Mouse (Mus musculus): ENCODE data around the gene Dis3l2. TPM values are rescaled to one million over a fixed set of nuclear protein-coding genes. Genes with fewer than 3 reads are reported as not detected.

The Dis3l2 gene
- total RNA-seq (2012; rRNA removed): 9.6 and 13.4 TPM in 2 replicates

GRCm38 (mm10) chr1:86703300-86703964 is at the start of gene Dis3l2:
TSS of gene Dis3l2 (plus strand) at chr1:86703808.
- H3K27ac ChIP-seq (ENCODE audit: insufficient read depth, low read depth, low read length, poor library complexity, severe bottlenecking): peak within 1 kb of the TSS; percentile 19; the same call in 1 of the 2 replicates
- peak within 1 kb of the TSS; percentile 93 for H3K9ac ChIP-seq (ENCODE audit: insufficient read depth, low read depth, low read length, poor library complexity, severe bottlenecking)
- peak; percentile 69 for DNase-seq (ENCODE audit: low read depth, low spot score)
- in situ Hi-C loops (cut with MboI; ENCODE audit: low sequenced_read_pairs in 2 of 2, unreplicated experiment in 2 of 2): no loop called here
- H3K9me3 ChIP-seq (ENCODE audit: control insufficient read depth, insufficient read depth, low read depth, low read length): no peaks in the 10 kb centered on the region
- H3K36me3 ChIP-seq (ENCODE audit: control insufficient read depth, insufficient read depth, low read length, poor library complexity, severe bottlenecking): no peaks in the 10 kb centered on the region
- H3K4me3 ChIP-seq (ENCODE audit: insufficient read depth in 1 of 2, low read depth in 1 of 2, low read length in 2 of 2, poor library complexity in 1 of 2, severe bottlenecking in 1 of 2): peak within 1 kb of the TSS; percentile 89 to 91
- TF ChIP-seq CHD2 (IDR thresholded peaks at IDR 0.05; ENCODE audit: low read depth, low read length) (peak; percentile 83; the same call in 1 of the 2 replicates), MAFK (IDR thresholded peaks at IDR 0.05; ENCODE audit: insufficient read depth, low read depth, low read length) (no peak), HCFC1 (IDR thresholded peaks at IDR 0.05; ENCODE audit: borderline replicate concordance, insufficient read depth, low read length) (peak; percentile 80), ZC3H11A (IDR thresholded peaks at IDR 0.05; ENCODE audit: borderline replicate concordance, low read depth, low read length) (no peak), ZNF384 (IDR thresholded peaks at IDR 0.05; ENCODE audit: low read depth, low read length) (no peak)
- peaks cover 0 to 4% of the 10 kb centered on the region in 2 experiments; a peak in 2 of 4 replicates for H3K4me1 ChIP-seq (ENCODE audit: control insufficient read depth in 2 of 2, insufficient read depth in 2 of 2, low read length in 2 of 2, poor library complexity in 1 of 2)

GRCm38 (mm10) chr1:86657071-86657470 is 46.5 kb upstream of the Dis3l2 start:
- Histone ChIP-seq H3K27ac (ENCODE audit: insufficient read depth, low read depth, low read length, poor library complexity, severe bottlenecking) (no peak overlapping the region), H3K36me3 (ENCODE audit: control insufficient read depth, insufficient read depth, low read length, poor library complexity, severe bottlenecking) (no peaks in the 10 kb centered on the region), H3K9ac (ENCODE audit: insufficient read depth, low read depth, low read length, poor library complexity, severe bottlenecking) (no peak overlapping the region), H3K4me1 (ENCODE audit: control insufficient read depth in 2 of 2, insufficient read depth in 2 of 2, low read length in 2 of 2, poor library complexity in 1 of 2) (peaks cover 3 to 6% of the 10 kb centered on the region in 2 experiments; a peak in 3 of 4 replicates), H3K4me3 (ENCODE audit: insufficient read depth in 1 of 2, low read depth in 1 of 2, low read length in 2 of 2, poor library complexity in 1 of 2, severe bottlenecking in 1 of 2) (no peak overlapping the region), H3K9me3 (ENCODE audit: control insufficient read depth, insufficient read depth, low read depth, low read length) (no peaks in the 10 kb centered on the region)
- no peak for DNase-seq (ENCODE audit: low read depth, low spot score)
- in situ Hi-C loops (cut with MboI; ENCODE audit: low sequenced_read_pairs in 2 of 2, unreplicated experiment in 2 of 2): no loop called here
- TF ChIP-seq ZC3H11A (IDR thresholded peaks at IDR 0.05; ENCODE audit: borderline replicate concordance, low read depth, low read length): no peak

DNA sequence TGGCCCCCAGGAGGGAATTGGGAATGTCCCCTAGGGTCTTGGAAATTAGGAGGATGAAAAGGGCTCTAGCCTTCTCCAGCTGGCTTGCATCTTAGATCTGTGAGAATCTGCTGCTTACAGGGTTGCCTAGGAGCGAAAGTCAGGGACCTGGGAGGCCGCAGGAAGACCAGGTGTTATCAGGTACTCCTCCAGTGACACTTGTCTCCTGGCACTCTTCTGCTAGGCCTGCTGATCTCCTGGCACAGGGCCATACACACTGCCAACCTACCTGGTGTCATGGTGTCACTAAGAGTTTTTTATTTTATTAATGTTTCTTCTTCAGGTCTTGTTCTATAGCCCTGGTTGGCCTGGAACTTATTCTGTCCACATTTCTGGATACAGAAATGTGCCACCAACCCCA is 38.5 kb upstream of the Dis3l2 start:
- no peak overlapping the region for H3K4me3 ChIP-seq (ENCODE audit: insufficient read depth in 1 of 2, low read depth in 1 of 2, low read length in 2 of 2, poor library complexity in 1 of 2, severe bottlenecking in 1 of 2)
- H3K9ac ChIP-seq (ENCODE audit: insufficient read depth, low read depth, low read length, poor library complexity, severe bottlenecking): no peak overlapping the region
- no peak for DNase-seq (ENCODE audit: low read depth, low spot score)
- no peaks in the 10 kb centered on the region for H3K36me3 ChIP-seq (ENCODE audit: control insufficient read depth, insufficient read depth, low read length, poor library complexity, severe bottlenecking)
- no peaks in the 10 kb centered on the region for H3K4me1 ChIP-seq (ENCODE audit: control insufficient read depth in 2 of 2, insufficient read depth in 2 of 2, low read length in 2 of 2, poor library complexity in 1 of 2)
- H3K9me3 ChIP-seq (ENCODE audit: control insufficient read depth, insufficient read depth, low read depth, low read length): no peaks in the 10 kb centered on the region
- H3K27ac ChIP-seq (ENCODE audit: insufficient read depth, low read depth, low read length, poor library complexity, severe bottlenecking): no peak overlapping the region
- no peak for TF ChIP-seq MAFK (IDR thresholded peaks at IDR 0.05; ENCODE audit: insufficient read depth, low read depth, low read length)
- no peak for TF ChIP-seq ZC3H11A (IDR thresholded peaks at IDR 0.05; ENCODE audit: borderline replicate concordance, low read depth, low read length)
- no peak for TF ChIP-seq HCFC1 (IDR thresholded peaks at IDR 0.05; ENCODE audit: borderline replicate concordance, insufficient read depth, low read length)
- TF ChIP-seq CHD2 (IDR thresholded peaks at IDR 0.05; ENCODE audit: low read depth, low read length): no peak
- no peak for TF ChIP-seq ZNF384 (IDR thresholded peaks at IDR 0.05; ENCODE audit: low read depth, low read length)
- in situ Hi-C loops (cut with MboI; ENCODE audit: low sequenced_read_pairs in 2 of 2, unreplicated experiment in 2 of 2): no loop called here

DNA sequence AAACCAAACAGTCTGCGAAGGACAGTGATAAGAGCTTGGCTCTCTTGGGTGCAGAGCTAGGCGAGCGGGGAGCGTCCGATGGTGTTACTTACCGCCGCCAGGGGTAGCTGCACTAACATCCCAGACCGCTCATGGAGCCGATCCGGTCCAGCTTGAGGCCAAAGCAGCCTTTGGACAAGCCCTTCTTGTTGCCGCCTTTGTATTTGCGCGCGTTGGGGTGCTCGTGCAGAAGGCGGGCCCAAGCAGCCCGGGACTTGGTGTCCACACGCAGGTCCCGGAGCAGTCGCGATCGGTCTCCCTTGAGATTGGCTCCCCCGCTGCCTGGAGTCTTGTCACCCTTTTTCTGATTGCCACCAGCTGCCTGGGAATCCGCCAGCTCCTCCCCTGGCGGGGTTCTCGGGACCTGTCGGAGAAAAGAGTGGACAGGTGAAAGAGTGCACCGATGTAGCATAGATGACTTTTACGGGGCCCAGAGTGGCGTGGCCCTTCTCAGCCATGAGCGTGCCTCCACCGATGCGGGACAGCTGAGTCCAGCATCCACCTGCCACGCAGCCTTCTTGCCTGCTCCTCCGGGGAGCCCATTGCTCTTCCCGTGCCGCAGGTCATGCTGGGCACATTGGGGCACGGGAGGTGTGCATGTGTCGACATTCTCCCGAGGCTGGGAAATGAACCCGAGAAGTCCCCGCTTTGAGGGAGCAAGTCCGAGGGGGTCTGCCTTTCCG is 33.9 kb upstream of the Dis3l2 start:
- H3K9ac ChIP-seq (ENCODE audit: insufficient read depth, low read depth, low read length, poor library complexity, severe bottlenecking): peak overlapping the region; percentile 40
- H3K4me3 ChIP-seq (ENCODE audit: insufficient read depth in 1 of 2, low read depth in 1 of 2, low read length in 2 of 2, poor library complexity in 1 of 2, severe bottlenecking in 1 of 2): peak overlapping the region; percentile 68 to 91
- in situ Hi-C loops (cut with MboI; ENCODE audit: low sequenced_read_pairs in 2 of 2, unreplicated experiment in 2 of 2): no loop called here
- DNase-seq (ENCODE audit: low read depth, low spot score): no peak
- TF ChIP-seq ZC3H11A (IDR thresholded peaks at IDR 0.05; ENCODE audit: borderline replicate concordance, low read depth, low read length) (peak; percentile 50; the same call in 1 of the 2 replicates), HCFC1 (IDR thresholded peaks at IDR 0.05; ENCODE audit: borderline replicate concordance, insufficient read depth, low read length) (no peak)
- no peaks in the 10 kb centered on the region; a peak in 1 of 4 replicates for H3K4me1 ChIP-seq (ENCODE audit: control insufficient read depth in 2 of 2, insufficient read depth in 2 of 2, low read length in 2 of 2, poor library complexity in 1 of 2)
- H3K27ac ChIP-seq (ENCODE audit: insufficient read depth, low read depth, low read length, poor library complexity, severe bottlenecking): no peak overlapping the region
- no peaks in the 10 kb centered on the region for H3K9me3 ChIP-seq (ENCODE audit: control insufficient read depth, insufficient read depth, low read depth, low read length)
- H3K36me3 ChIP-seq (ENCODE audit: control insufficient read depth, insufficient read depth, low read length, poor library complexity, severe bottlenecking): no peaks in the 10 kb centered on the region

All from ES-E14 (cell line).